Mouse (Mus musculus) gastrocnemius, postnatal 36 days (tissue): ENCODE measurements at regions not wholly inside any gene's neighbourhood (a gene's known extent, or its start where the extent isn't known, plus 50 kb on each side); places are given as distances from the start of the nearest gene placed in this dataset.
A peak's percentile ranks its signal among the peaks of the same experiment; 100 is the strongest.
"Not testable (repeated sequence)": the region's sequence is repeated elsewhere in the genome, so short reads cannot be mapped to it uniquely, and the experiment has no call there.

Experiments
- DNase-seq, 2 experiments: peaks; one replicate each; pipeline ENCODE4 v3.0.0; 2022
- intact Hi-C: fragments of 180-260 bp; cut with DNase I; formaldehyde crosslinking; loops from one replicate; pipeline ENCODE4 v1.15.1; 2025

- DNase-seq = peak in 1 of 2 experiments; percentile 21
- intact Hi-C loops = no loop called here
Observed at GRCm38 (mm10) chr2:147307488-147308386, 54.0 kb upstream of the Pax1 start.

DNA sequence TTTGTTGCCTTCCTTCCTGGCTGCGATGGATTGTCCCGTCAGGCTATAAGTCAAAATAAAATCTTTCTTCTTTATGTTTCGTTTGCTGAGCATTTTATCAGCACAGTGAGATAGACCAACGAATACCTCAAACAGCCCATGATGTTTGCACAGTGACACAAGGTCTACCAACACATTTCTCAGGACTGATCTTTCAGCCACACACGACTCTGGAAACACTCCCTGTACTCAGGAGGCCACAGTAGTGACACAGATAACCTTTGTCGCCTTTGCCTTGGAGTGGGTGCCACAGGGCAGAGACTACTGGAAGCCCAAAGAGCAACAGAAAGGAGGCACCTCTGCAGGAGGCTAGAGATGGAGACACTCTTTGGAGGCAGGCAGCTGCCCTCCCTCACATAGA is 55.0 kb upstream of the Pax1 start:
- intact Hi-C loops = no loop called here
- DNase-seq = no peak

DNA sequence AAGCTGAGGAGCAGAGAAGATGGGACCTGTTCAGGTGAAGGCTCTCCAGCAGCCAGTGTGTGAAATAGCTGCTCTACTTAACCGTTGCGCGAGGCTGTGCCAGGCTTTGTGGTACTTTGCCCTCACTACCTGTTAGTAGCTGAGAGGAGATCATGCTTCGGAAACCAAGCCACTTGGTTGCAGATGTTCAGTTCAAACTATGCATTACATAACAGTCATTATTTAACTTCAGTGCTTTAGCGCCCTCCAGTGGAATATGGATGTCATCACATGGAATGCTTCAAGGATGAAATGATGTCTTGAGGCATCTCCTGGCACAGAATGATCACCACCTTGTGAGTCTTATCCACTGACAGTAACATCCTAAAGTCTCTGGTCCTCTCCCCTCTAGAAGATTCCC is 56.5 kb upstream of the Pax1 start:
- no peak for DNase-seq
- intact Hi-C loops = no loop called here

DNA sequence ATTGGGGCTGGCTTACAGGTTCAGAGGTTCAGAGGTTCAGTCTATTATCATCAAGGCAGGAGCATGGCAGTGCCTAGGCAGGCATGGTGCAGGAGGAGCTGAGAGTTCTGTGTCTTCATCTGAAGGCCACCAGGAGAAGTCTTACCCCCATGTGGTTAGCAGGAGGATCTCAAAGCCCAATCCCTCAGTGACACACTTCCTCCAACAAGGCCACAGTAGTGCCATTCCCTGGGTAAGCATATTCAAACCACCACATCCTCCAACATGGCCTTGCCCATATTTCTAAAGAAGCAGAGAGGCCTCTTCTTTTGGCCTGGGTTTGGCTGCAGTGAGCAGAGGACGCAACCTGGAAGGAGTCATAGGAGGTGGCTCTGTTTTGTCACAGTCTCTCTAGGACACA is 61.2 kb upstream of the Pax1 start:
- intact Hi-C loops = no loop called here
- DNase-seq = no peak

GRCm38 (mm10) chr2:147299359-147299758 is 62.4 kb upstream of the Pax1 start:
- intact Hi-C loops = no loop called here

GRCm38 (mm10) chr2:147298499-147298896 is 63.2 kb upstream of the Pax1 start:
- DNase-seq = no peak
- intact Hi-C loops = no loop called here

More at GRCm38 (mm10) chr2:147299359-147299758, 62.4 kb upstream of the Pax1 start:
- DNase-seq = no peak

DNA sequence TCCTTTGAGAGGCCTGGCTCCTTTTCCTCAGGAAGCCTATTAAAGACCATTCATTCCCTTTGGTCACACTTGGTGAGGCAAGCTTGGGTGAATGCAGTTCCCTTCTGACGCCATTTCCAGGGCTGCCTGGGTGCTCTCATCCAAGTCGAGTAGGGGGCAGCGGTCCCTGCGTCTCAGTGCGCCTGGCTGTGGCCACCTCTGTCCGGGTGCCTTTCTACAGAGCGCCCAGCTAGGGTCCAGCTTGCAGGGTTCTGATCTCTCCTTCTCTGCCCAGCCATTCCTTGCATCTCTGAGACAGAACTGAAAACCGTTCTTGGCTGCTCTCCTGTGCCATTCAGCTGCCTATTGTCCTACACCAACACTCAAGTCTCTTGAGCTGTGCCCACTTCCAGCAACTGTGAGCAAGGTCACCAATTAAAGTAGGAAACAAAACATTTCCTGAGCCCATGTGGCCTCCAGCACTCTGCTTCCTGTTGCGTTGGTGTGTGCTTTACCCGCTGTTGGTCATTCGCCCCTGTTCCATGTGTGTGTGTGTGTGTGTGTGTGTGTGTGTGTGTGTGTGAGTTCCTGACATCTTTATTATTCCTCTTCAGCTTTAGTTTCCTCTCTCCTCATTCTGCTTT is 63.7 kb upstream of the Pax1 start:
- no peak for DNase-seq
- intact Hi-C loops = no loop called here

DNA sequence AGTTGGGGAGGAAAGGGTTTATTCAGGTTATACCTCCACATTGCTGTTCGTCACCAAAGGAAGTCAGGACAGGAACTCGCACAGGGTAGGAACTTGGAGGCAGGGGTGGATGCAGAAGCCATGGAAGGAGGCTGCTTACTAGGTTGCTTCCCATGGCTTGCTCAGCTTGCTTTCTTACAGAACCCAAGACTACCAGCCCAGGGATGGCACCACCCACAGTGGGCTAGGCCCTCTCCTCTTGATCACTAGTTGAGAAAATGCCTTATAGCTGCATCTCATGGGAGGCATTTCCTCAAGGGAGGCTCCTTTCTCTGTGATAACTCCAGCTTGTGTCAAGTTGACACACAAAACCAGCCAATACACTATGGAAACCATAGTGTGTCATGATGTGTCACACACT is 66.8 kb upstream of the Pax1 start:
- intact Hi-C loops, DNase-seq: not testable (repeated sequence)

- no peak for DNase-seq
- intact Hi-C loops = no loop called here
Observed at GRCm38 (mm10) chr2:147293294-147293688, 68.4 kb upstream of the Pax1 start.

DNA sequence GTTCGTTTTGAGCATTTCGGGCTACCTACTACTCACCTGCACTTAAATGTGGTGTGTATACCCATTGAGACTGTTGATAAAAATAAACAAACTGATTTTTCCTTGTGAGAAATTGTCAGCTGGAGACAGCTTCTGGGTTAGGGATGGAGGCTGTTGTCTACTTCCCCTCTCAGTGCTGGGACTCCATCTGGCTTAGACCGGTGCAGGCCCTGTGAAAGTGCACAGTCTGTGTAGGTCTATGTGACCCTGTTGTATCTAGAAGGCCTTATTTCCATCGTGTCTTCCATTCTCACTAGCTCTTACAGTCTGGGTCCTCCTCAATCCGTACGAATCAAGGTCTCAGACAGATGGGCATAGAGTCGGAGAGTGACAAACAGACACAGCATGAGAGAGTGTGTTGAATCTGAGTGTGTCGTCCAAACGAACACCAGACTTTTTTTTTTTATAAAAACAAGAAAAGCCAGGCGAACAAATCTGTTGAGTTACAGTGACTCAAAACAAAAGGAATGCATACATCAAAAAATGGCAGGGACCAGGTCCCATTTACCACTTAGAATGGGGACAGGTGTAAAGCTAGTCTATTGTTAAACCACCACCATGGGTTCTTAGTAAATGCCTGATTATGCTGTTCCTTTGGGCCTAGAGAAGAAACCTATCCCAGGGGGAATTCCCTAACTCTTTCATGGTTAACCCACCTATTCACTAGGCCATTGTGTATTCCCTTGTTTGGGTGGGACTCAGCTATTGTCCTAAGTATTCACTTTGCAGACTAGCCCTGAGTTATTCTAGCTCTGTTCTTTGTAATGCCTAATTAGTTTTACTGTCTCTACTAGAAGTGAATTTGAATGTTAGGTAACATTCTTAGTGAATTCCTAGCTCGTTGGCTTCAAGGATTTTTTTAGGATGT is 69.1 kb upstream of the Pax1 start:
- DNase-seq = no peak
- intact Hi-C loops = no loop called here

- intact Hi-C loops = no loop called here
Observed at GRCm38 (mm10) chr2:147283390-147283789, 78.3 kb upstream of the Pax1 start.

DNA sequence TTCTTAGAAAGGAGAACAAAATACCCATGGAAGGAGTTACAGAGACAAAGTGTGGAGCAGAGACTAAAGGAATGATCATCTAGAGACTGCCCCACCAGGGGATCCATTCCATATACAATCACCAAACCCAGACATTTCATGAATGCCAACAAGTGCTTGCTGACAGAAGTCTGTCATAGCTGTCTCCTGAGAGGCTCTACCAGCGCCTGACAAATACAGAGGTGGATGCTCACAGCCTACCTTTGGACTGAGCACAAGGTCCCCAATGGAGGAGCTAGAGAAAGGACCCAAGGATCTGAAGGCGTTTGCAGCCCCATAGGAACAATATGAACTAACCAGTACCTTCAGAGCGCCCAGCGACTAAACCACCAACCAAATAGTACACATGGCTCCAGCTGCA is 83.6 kb upstream of the Nkx2-2 start:
- DNase-seq = no peak
- intact Hi-C loops = no loop called here

More at GRCm38 (mm10) chr2:147283390-147283789, 78.3 kb upstream of the Pax1 start:
- no peak for DNase-seq

DNA sequence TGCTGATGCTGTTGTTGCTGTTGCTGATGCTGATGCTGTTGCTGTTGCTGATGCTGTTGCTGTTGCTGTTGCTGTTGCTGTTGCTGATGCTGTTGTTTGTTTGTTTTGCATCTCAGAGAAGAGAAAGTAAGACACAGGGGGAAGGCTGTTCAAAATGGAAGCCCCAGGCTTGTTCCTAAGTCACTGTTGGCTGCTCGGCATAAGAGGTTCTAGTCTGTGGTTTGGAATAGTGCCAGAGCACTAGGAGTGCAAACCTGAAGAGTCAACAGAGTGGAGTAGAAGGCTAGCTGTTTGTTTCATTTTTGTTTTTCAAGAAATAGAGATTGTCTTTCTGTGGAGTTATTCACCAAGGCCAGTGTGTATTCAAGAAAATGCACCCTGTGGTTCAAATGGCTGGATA is 75.1 kb upstream of the Nkx2-2 start:
- no peak for DNase-seq
- intact Hi-C loops = no loop called here

DNA sequence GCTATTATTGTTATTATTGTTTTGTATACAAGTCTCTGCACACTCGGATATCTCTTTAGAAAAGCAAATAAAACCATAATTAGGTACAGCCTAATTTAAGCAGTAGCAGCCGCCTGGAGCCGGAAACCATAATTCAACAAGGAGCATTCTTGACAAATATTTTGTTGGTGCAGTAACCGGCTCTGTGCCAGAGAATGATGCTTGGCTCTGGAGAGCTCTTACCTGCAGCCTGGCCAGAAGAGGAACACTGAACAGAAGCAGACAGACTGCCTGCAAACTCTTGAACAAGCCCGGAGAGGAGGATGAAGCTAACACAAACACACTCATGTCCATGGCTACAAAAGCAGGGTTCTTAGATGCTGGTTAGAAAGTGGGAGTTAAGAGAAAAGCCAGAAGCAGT is 73.9 kb upstream of the Nkx2-2 start:
- intact Hi-C loops = no loop called here
- DNase-seq = no peak

GRCm38 (mm10) chr2:147267257-147267656 is 73.2 kb upstream of the Nkx2-2 start:
- intact Hi-C loops = no loop called here
- no peak for DNase-seq

- intact Hi-C loops = no loop called here
- peak; percentile 14 to 18 for DNase-seq
Observed at GRCm38 (mm10) chr2:147256696-147257095, 62.7 kb upstream of the Nkx2-2 start.

- no peak for DNase-seq
- intact Hi-C loops = no loop called here
Observed at GRCm38 (mm10) chr2:147254944-147255343, 60.9 kb upstream of the Nkx2-2 start.

GRCm38 (mm10) chr2:147254137-147254536 is 60.1 kb upstream of the Nkx2-2 start:
- intact Hi-C loops = no loop called here

DNA sequence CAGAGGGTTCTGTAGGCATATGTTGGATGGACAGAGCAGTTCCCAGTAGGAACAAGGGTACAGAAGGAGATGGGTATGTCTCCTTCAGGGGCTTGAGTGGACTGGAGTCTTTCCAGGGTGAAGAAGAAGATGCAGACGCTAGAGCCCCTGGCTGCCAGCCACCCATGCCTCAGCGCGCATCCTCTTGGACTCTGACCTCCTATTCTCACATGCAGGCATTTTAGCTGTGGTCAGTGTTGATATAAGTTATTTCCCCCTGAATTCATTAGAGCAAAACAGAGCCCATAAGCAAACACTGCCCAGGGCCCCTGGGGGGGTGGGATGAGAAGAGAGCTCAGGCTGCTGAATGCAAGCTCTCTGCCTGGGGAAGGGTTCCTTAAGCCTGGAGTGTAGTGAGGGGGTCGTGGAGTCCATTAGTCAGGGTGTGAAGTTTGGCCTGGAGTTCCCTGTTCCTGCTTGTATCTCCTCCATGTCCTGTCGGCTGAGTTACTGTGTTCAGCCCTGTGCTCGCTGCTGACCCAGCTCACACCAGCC is 54.0 kb upstream of the Nkx2-2 start:
- DNase-seq = no peak
- intact Hi-C loops = no loop called here

More at GRCm38 (mm10) chr2:147254137-147254536, 60.1 kb upstream of the Nkx2-2 start:
- DNase-seq = no peak

- DNase-seq = no peak
- intact Hi-C loops = no loop called here
Observed at GRCm38 (mm10) chr2:147247238-147247637, 53.2 kb upstream of the Nkx2-2 start.

DNA sequence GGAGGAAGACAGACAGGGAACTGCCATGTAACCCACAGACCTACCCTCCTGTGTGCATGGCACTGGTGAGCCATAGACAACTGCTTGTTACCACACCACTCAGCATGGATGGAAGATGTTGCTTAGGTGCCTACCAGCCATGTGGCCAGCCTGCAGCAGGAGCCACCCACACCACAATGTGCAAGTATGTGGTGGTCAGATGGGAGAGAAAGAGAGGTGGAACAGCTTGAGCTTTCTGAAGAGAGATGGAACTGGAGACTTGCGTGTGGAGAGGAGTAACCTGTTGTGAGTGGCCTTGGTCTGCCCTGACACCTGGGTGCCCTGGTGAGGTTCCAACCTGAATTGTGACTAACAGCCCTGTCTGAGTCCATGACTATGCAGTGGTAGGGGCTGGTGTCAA is 50.4 kb upstream of the Nkx2-2 start:
- no peak for DNase-seq
- intact Hi-C loops = no loop called here
